Mouse (Mus musculus): ENCODE data around the gene Cab39.

DNA sequence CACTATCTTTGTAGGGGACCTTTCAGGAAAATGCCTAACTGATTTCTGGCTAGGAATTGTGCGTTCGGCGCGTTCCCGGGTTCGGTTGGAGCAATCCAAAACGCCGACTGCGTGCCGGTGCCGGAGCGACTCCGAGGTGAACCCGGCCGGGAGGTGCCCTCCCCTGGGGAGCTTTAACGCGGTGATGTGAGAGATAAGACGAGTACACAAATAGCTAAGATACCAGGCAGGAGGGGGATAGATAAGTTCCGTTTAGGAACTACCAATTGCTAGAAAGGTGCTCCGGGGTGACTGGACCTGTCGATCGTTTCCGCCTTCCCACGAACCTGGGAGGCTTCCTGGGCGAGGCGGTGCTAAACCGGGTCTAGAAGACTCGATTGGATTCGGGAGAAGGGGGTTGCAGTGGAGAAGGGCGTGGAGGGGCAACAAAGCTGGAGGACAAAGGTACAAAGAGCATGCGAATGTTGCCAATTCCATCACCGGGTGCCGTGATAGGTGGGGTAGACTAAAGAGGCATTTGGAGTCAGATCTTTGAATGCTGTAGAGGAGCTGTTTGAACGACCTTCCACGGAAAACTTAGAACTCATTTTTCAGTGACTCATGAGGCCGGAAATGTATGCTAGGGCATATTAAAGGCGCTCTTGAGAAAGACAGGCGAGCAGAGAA, 998 bp downstream of the Cab39 start:
- TF ChIP-seq CTCF (IDR thresholded peaks at IDR 0.05; ENCODE audit: low read depth, low read length) (no peak), GATA1 (IDR thresholded peaks at IDR 0.05; ENCODE audit: borderline replicate concordance, low read length) (no peak), TAL1 (conservative IDR thresholded peaks at IDR 0.05; ENCODE audit: low read depth, low read length) (no peak)

Data from G1E (cell line).